Mouse (Mus musculus) liver, postnatal 0 days (tissue): ENCODE results near the gene Rapgef2.

Source experiments
- CTCF ChIP-seq: sonication (generic); IDR thresholded peaks from 2 replicates; pipeline ENCODE4 v1.5.1; 2016; ENCODE audit warnings: antibody characterized with exemption, low read depth
- EP300 ChIP-seq: IDR thresholded peaks from 2 replicates; pipeline ENCODE4 v1.6.1; 2016; ENCODE audit warnings: antibody characterized with exemption, low read depth, mild to moderate bottlenecking

- TF ChIP-seq EP300 (no peak), CTCF (no peak)
Measured at GRCm38 (mm10) chr3:79139245-79139644, 147.1 kb downstream of the Rapgef2 start.
